28 mouse cellular contexts compared by ENCODE assay signal in the genomic region with DNA sequence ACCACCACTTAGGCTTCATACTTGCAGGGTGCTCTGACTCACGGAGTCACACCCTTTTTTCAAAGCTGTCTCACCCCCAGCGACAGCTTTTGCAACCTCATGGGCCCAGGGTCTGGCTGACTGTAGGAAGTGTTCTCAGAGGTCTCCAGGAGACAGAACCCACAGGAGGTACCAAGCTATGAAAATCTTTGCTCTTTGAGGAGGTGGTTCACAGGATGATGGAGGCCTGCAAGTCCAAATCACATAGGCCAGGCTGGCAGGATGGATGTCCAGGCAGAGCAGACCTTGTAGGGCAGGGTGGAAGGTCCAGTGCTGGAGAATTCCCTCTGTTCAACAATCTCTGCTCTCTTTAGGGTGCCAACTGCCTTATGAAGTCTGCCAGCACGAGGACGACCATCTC.
DNase-seq lines count a peak whose midpoint lies in the region; ATAC-seq lines count a peak whose summit lies in the region.
"Had no signal": no experiment of that assay in that cellular context is flagged by ENCODE, and none has a peak within 500 bp of the region (broad histone marks: within the 10 kb centered on the region; RNA-seq: fewer than 3 reads in every experiment).

No protein-coding gene starts in this region.

- H3K36me3 ChIP-seq in intestine, embryonic 14.5 days (ENCODE audit: control insufficient read depth, insufficient read depth, low read length) = no peaks in the 10 kb centered on the region
- H3K36me3 ChIP-seq in intestine, embryonic 15.5 days = no peaks in the 10 kb centered on the region
- H3K36me3 ChIP-seq: embryonic facial prominence, embryonic 10.5 days; embryonic facial prominence, embryonic 13.5 days; forebrain, embryonic 12.5 days; forebrain, embryonic 15.5 days; G1E; heart, embryonic 10.5 days; hindbrain, embryonic 12.5 days; hindbrain, embryonic 15.5 days had no signal

- no peaks in the 10 kb centered on the region for H3K27me3 ChIP-seq in intestine, embryonic 14.5 days (replicated peaks; ENCODE audit: control insufficient read depth, insufficient read depth, low read length)
- H3K27me3 ChIP-seq in intestine, embryonic 15.5 days (replicated peaks) = no peaks in the 10 kb centered on the region
- H3K27me3 ChIP-seq: CH12.LX; embryonic facial prominence, embryonic 13.5 days; forebrain, embryonic 12.5 days; forebrain, embryonic 15.5 days; hindbrain, embryonic 12.5 days; hindbrain, embryonic 15.5 days; Patski had no signal

- H3K27ac ChIP-seq in intestine, embryonic 14.5 days (ENCODE audit: low read depth) = no peak overlapping the region
- no peak overlapping the region for H3K27ac ChIP-seq in intestine, embryonic 15.5 days
- H3K27ac ChIP-seq: embryonic facial prominence, embryonic 10.5 days; embryonic facial prominence, embryonic 13.5 days; forebrain, embryonic 12.5 days; forebrain, embryonic 15.5 days; heart, adult 2 months; heart, embryonic 10.5 days; hindbrain, embryonic 12.5 days; hindbrain, embryonic 15.5 days had no signal

- H3K4me1 ChIP-seq in intestine, embryonic 14.5 days (replicated peaks; ENCODE audit: control insufficient read depth, insufficient read depth, low read length) = no peaks in the 10 kb centered on the region
- H3K4me1 ChIP-seq in intestine, embryonic 15.5 days (replicated peaks) = 0 out of 2 replicates have a peak, but pooled peaks cover 3% of the 10 kb centered on the region
- H3K4me1 ChIP-seq: forebrain, embryonic 12.5 days; heart, embryonic 10.5 days had no signal

- H3K9me3 ChIP-seq in intestine, embryonic 14.5 days (ENCODE audit: control insufficient read depth, low read length) = no peaks in the 10 kb centered on the region
- H3K9me3 ChIP-seq in intestine, embryonic 15.5 days = no peaks in the 10 kb centered on the region
- H3K9me3 ChIP-seq: embryonic facial prominence, embryonic 10.5 days; embryonic facial prominence, embryonic 13.5 days; forebrain, embryonic 12.5 days; forebrain, embryonic 15.5 days; heart, embryonic 10.5 days; hindbrain, embryonic 12.5 days; hindbrain, embryonic 15.5 days had no signal

- intact Hi-C loops in left cerebral cortex, postnatal 10 days (cut with DNase I) = no loop called here

- no peak overlapping the region for H3K9ac ChIP-seq in intestine, embryonic 14.5 days (ENCODE audit: low read length)
- H3K9ac ChIP-seq in intestine, embryonic 15.5 days = no peak overlapping the region
- H3K9ac ChIP-seq: embryonic facial prominence, embryonic 13.5 days; forebrain, embryonic 12.5 days; forebrain, embryonic 15.5 days; hindbrain, embryonic 12.5 days; hindbrain, embryonic 15.5 days had no signal

- no peak overlapping the region for H3K4me3 ChIP-seq in intestine, embryonic 14.5 days (ENCODE audit: low read depth, low read length)
- H3K4me3 ChIP-seq in intestine, embryonic 15.5 days (replicated peaks) = no peak overlapping the region
- H3K4me3 ChIP-seq: embryonic facial prominence, embryonic 10.5 days; embryonic facial prominence, embryonic 13.5 days; erythroblast, embryonic 14.5 days; forebrain, embryonic 12.5 days; forebrain, embryonic 15.5 days; heart, adult 2 months; heart, embryonic 10.5 days; hindbrain, embryonic 12.5 days; hindbrain, embryonic 15.5 days had no signal

- WGBS in intestine, embryonic 14.5 days = 82% methylated on average over 4 of the region's 4 CpGs
- WGBS in intestine, embryonic 15.5 days = 82% methylated on average over 4 of the region's 4 CpGs

- ATAC-seq in intestine, embryonic 14.5 days (replicated peaks; ENCODE audit: low FRiP score, low TSS enrichment, low read depth) = no peak
- ATAC-seq in intestine, embryonic 15.5 days = no peak
- ATAC-seq in megakaryocyte, adult 5-6 weeks (ENCODE audit: poor library complexity, severe bottlenecking) = peak; percentile 43; the same call in 1 of the 2 replicates
- ATAC-seq: forebrain, embryonic 15.5 days; intestine, embryonic 16.5 days; Patski had no signal

- peak; percentile 49 for DNase-seq in intestine, embryonic 14.5 days (ENCODE audit: low spot score)
- peak; percentile 35 for DNase-seq in 3T3-L1 (ENCODE audit: low read depth, low spot score)
- DNase-seq in natural killer cell, adult 2 months (ENCODE audit: low spot score in 2 of 2) = peak; percentile 21 to 31
- no peak for DNase-seq in left cerebral cortex, postnatal 10 days (ENCODE audit: extremely low spot score in 1 of 2, low spot score in 2 of 2)
- no peak for DNase-seq in thymus, postnatal 14 days
- DNase-seq: adrenal gland, postnatal 14 days; B cell, adult 2 months; cerebellum, adult 11 months; cerebellum, adult 2 months; cerebellum, adult 9-11 months; cerebellum, postnatal 36 days; embryo, embryonic 11 days; gastrocnemius, postnatal 25 days; heart, adult 2 months had no signal

- no peak overlapping the region for H3K4me2 ChIP-seq in intestine, embryonic 14.5 days (ENCODE audit: low read length)
- H3K4me2 ChIP-seq in intestine, embryonic 15.5 days (replicated peaks) = no peak overlapping the region
- H3K4me2 ChIP-seq: embryonic facial prominence, embryonic 13.5 days; forebrain, embryonic 12.5 days; forebrain, embryonic 15.5 days; hindbrain, embryonic 12.5 days; hindbrain, embryonic 15.5 days had no signal

Comparison
In these comparisons a context has a peak if more than half of its experiments do, and no peak if none do; other contexts are left out.
1. DNase-seq: peak in intestine, embryonic 14.5 days (single experiment), 3T3-L1 (single experiment) and natural killer cell, adult 2 months (2 of 2); none in left cerebral cortex, postnatal 10 days (0 of 2) and thymus, postnatal 14 days (single experiment).